Mouse (Mus musculus): Measurements from ENCODE around the gene Elf5.

Gene Elf5

GRCm38 (mm10) chr2:103411348-103411747 lies at the start of gene Elf5:
TSS of gene Elf5 (plus strand) at chr2:103411688.
- DNase-seq = no peak

GRCm38 (mm10) chr2:103372541-103372940 lies 38.9 kb upstream of the Elf5 start:
- peak; percentile 8 for DNase-seq

- no peak for DNase-seq
These were observed 31.9 kb upstream of the Elf5 start for GRCm38 (mm10) chr2:103379502-103380160.

GRCm38 (mm10) chr2:103382174-103382573 lies 29.3 kb upstream of the Elf5 start:
- DNase-seq = no peak

GRCm38 (mm10) chr2:103387881-103388280 lies 23.6 kb upstream of the Elf5 start:
- DNase-seq = no peak

- no peak for DNase-seq
These were observed 23.2 kb upstream of the Elf5 start for GRCm38 (mm10) chr2:103388311-103388710.

- DNase-seq = peak; percentile 82
These were observed 21.2 kb upstream of the Elf5 start for GRCm38 (mm10) chr2:103390086-103390988.

- no peak for DNase-seq
These were observed 19.9 kb upstream of the Elf5 start for GRCm38 (mm10) chr2:103391626-103392025.

GRCm38 (mm10) chr2:103398110-103398509 lies 13.4 kb upstream of the Elf5 start:
- DNase-seq = no peak

- DNase-seq = no peak
These were observed 10.8 kb upstream of the Elf5 start for GRCm38 (mm10) chr2:103400691-103401090.

- DNase-seq = no peak
These were observed 5.2 kb upstream of the Elf5 start for GRCm38 (mm10) chr2:103406239-103406638.

GRCm38 (mm10) chr2:103411816-103412215 lies 328 bp downstream of the Elf5 start:
- DNase-seq = no peak

GRCm38 (mm10) chr2:103413381-103413780 lies 1.9 kb downstream of the Elf5 start:
- DNase-seq = no peak

- no peak for DNase-seq
These were observed 4.3 kb downstream of the Elf5 start for GRCm38 (mm10) chr2:103415774-103416173.

- no peak for DNase-seq
These were observed 9.4 kb downstream of the Elf5 start for GRCm38 (mm10) chr2:103420650-103421507.

GRCm38 (mm10) chr2:103423884-103424283 lies 12.4 kb downstream of the Elf5 start:
- no peak for DNase-seq

- peak; percentile 36 for DNase-seq
These were observed 13.0 kb downstream of the Elf5 start for GRCm38 (mm10) chr2:103424349-103425026.

GRCm38 (mm10) chr2:103425456-103426063 lies 14.1 kb downstream of the Elf5 start:
- no peak for DNase-seq

GRCm38 (mm10) chr2:103428356-103428755 lies 16.9 kb downstream of the Elf5 start:
- no peak for DNase-seq

GRCm38 (mm10) chr2:103430712-103431111 lies 19.2 kb downstream of the Elf5 start:
- DNase-seq = no peak

- no peak for DNase-seq
These were observed 21.3 kb downstream of the Elf5 start for GRCm38 (mm10) chr2:103432695-103433275.

- DNase-seq = no peak
These were observed 23.6 kb downstream of the Elf5 start for GRCm38 (mm10) chr2:103435110-103435509.

All from layer of hippocampus, adult 9-11 months (tissue).